Mouse (Mus musculus) lung, embryonic 16.5 days (tissue): ENCODE results near the gene Afg1l. TPM values are rescaled to one million over a fixed set of nuclear protein-coding genes. Genes with fewer than 3 reads are reported as not detected.

Experiments
- ATAC-seq: fragments of 200-750 bp; cut with Nextera tagmentation; 2 replicates; pipeline ENCODE4 v1.8.0; 2017; ENCODE audit warnings: low read depth, mild to moderate bottlenecking, moderate library complexity
- H3K27ac ChIP-seq: fragments of 300-500 bp; sonication (generic); 2 replicates; pipeline ENCODE4 v1.5.1; 2014; ENCODE audit warnings: mild to moderate bottlenecking, control low read depth, low read length
- H3K27me3 ChIP-seq: fragments of 300-500 bp; sonication (generic); 2 replicates; pipeline ENCODE4 v1.6.1; 2014; ENCODE audit warnings: low read depth, low read length, mixed read lengths; ENCODE audit not compliant: control insufficient read depth, insufficient read depth
- H3K36me3 ChIP-seq: fragments of 300-500 bp; sonication (generic); 2 replicates; pipeline ENCODE4 v1.6.1; 2014; ENCODE audit warnings: low read length; ENCODE audit not compliant: control insufficient read depth, insufficient read depth
- H3K4me1 ChIP-seq: fragments of 300-500 bp; sonication (generic); replicated peaks from 2 replicates; pipeline ENCODE4 v1.6.1; 2014; ENCODE audit warnings: low read length, mixed read lengths; ENCODE audit not compliant: control insufficient read depth, insufficient read depth
- H3K4me2 ChIP-seq: fragments of 300-500 bp; sonication (generic); 2 replicates; pipeline ENCODE4 v1.6.1; 2014; ENCODE audit warnings: low read depth, low read length, control low read depth
- H3K4me3 ChIP-seq: fragments of 300-500 bp; sonication (generic); 2 replicates; pipeline ENCODE4 v1.5.1; 2014; ENCODE audit warnings: mild to moderate bottlenecking, low read length, control low read depth
- H3K9ac ChIP-seq: fragments of 300-500 bp; sonication (generic); 2 replicates; pipeline ENCODE4 v1.6.1; 2014; ENCODE audit warnings: low read length, control low read depth
- H3K9me3 ChIP-seq: fragments of 300-500 bp; sonication (generic); 2 replicates; pipeline ENCODE4 v1.6.1; 2016; ENCODE audit warnings: low read length; ENCODE audit not compliant: control insufficient read depth
- WGBS: fragments of 180-500 bp; shearing (Covaris S2); extraction: QIAGEN DNeasy Blood & Tissue Kit; methylation state at CpG from one replicate; pipeline ENCODE4 v1.1.7; 2014; 5-methylcytosine and 5-hydroxymethylcytosine counted together
- polyA plus RNA-seq: library from polyadenylated mRNA; unstranded; fragments of >200 nt; fragmentation: Nextera tagmentation; extraction: Ambion mirVana; gene quantifications from 2 replicates; pipeline ENCODE4 v1.2.1, GENCODE M21; 2015

Afg1l gene
- polyA plus RNA-seq, 1 experiment from 2014 or later: 9.6 TPM

DNA sequence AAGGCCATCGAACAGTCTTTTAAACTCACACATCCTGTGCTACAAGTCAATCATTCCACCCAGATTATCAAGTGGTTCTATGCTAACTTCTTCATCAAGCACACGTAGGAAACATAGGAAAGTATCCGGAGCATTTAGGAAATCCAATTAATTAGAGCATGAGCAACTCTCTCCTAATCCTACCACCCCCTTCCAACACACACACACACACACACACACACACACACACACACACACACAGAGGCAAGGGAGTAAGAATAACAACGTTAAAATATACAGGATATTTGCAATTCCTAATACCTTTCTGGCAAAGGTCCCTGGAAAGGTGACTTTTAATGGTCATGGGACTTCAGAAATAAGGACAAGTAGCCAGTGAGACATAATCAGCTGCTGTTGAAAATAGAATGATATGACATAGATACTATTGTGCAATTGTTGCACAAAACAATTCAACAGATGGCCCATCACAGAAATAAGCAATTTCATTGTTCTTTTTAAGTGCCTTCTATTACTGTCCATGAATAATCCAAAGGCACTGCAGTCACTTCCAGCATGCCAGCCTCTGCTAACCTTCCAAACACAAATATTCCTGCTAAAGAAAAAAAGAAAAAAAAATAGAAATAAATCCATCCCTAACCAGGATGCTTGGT, 62.4 kb downstream of the Afg1l start:
- Histone ChIP-seq H3K4me3 (no peak overlapping the region), H3K27me3 (no peaks in the 10 kb centered on the region), H3K27ac (no peak overlapping the region), H3K9ac (no peak overlapping the region), H3K4me2 (no peak overlapping the region), H3K9me3 (no peaks in the 10 kb centered on the region), H3K4me1 (peaks cover 5% of the 10 kb centered on the region; the same call in 1 of the 2 replicates), H3K36me3 (no peaks in the 10 kb centered on the region)
- ATAC-seq: no peak
- 71% methylated on average over 4 of the region's 4 CpGs for WGBS

GRCm38 (mm10) chr10:42410748-42411537, 67.4 kb downstream of the Afg1l start:
- Histone ChIP-seq H3K4me2 (no peak overlapping the region), H3K9me3 (no peaks in the 10 kb centered on the region), H3K9ac (no peak overlapping the region), H3K36me3 (peaks cover 2% of the 10 kb centered on the region; the same call in 1 of the 2 replicates), H3K27me3 (no peaks in the 10 kb centered on the region), H3K27ac (peak overlapping the region; percentile 11), H3K4me3 (no peak overlapping the region), H3K4me1 (peaks cover 8% of the 10 kb centered on the region; the same call in 1 of the 2 replicates)
- WGBS: 54% methylated on average over 6 of the region's 6 CpGs
- peak; percentile 78 for ATAC-seq

DNA sequence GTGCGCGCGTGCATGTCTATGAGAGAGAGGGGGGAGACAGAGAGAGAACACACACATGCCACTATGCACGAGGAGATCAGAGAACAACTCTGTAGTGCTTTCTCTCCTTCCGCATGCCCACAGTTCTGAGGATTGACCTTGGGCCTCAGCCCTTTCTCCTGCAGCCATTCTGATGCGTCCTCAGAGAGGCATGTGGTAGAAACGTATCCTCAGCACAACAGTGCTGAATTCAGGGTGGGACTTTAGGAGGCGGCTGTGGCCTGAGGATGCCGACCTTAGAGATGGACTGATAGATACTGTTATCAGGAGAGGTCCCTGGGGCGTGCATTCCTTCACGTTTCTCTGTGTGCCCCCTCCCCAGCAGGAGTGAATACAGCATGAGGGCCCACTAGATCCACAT, 87.9 kb downstream of the Afg1l start:
- no peaks in the 10 kb centered on the region for H3K27me3 ChIP-seq
- WGBS: 68% methylated on average over 11 of the region's 11 CpGs
- no peak overlapping the region for H3K27ac ChIP-seq
- H3K9ac ChIP-seq: no peak overlapping the region
- no peak overlapping the region for H3K4me3 ChIP-seq
- no peaks in the 10 kb centered on the region for H3K9me3 ChIP-seq
- H3K4me1 ChIP-seq: no peaks in the 10 kb centered on the region
- ATAC-seq: no peak
- no peak overlapping the region for H3K4me2 ChIP-seq
- H3K36me3 ChIP-seq: peaks cover 9% of the 10 kb centered on the region

DNA sequence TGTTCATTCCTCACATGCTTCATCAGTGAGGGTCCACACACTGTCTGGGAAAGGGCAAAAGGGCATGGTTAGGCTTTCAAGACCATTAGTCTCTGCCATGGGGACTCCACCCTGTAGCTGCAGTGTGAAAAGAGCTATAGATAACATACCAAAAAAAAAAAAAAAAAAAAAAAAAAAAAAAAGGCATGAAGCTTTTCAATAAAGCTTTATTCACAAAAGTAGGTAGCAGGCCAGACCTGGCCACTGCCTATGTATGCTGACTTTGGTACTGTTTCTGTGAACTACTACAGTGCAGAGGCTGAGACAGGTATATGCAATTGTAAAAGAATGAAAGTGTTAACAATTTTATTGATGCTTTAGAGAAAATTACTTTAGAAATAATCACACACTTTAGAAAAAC, 90.2 kb downstream of the Afg1l start:
- Histone ChIP-seq H3K27me3 (no peaks in the 10 kb centered on the region), H3K4me2 (no peak overlapping the region), H3K36me3 (no peaks in the 10 kb centered on the region), H3K9me3 (no peaks in the 10 kb centered on the region), H3K4me1 (no peaks in the 10 kb centered on the region), H3K9ac (no peak overlapping the region), H3K4me3 (no peak overlapping the region), H3K27ac (no peak overlapping the region)
- no peak for ATAC-seq

DNA sequence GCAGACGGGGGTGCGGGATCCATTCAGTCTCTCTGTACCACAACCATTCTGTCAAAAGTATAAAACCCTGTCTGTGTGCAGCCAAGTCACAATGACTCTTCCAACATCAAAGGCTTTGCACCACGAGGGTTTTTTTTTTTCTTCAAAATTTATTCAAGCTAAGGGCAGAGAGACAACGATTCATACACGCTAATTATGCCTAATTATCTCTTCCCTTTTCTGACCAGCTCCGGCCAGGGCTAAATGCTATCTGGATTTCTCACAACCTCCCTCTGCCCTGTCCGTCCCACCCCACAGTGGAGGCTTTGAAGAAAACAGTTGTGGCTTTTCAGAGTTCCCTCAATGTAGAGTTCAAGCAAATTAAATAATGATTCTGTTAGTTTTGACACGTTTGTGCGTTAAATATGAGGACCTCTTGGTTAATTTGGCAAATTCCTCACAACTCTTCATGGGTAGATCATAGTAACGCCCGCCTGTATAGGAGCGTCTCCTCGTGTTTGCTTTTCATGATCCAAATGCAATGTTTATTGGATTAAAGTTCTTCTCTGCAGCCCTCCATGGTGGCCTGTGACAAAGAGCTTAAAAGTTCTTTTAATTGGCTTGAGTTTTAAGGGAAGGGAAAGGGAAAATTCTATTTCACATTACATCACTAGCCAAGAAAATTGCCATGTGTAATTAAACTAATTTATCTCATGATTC, 93.3 kb downstream of the Afg1l start:
- Histone ChIP-seq H3K36me3 (no peaks in the 10 kb centered on the region), H3K27me3 (no peaks in the 10 kb centered on the region), H3K9ac (no peak overlapping the region), H3K4me2 (no peak overlapping the region), H3K4me3 (no peak overlapping the region), H3K9me3 (no peaks in the 10 kb centered on the region), H3K4me1 (no peaks in the 10 kb centered on the region), H3K27ac (no peak overlapping the region)
- ATAC-seq: no peak
- 75% methylated on average over 13 of the region's 13 CpGs for WGBS

DNA sequence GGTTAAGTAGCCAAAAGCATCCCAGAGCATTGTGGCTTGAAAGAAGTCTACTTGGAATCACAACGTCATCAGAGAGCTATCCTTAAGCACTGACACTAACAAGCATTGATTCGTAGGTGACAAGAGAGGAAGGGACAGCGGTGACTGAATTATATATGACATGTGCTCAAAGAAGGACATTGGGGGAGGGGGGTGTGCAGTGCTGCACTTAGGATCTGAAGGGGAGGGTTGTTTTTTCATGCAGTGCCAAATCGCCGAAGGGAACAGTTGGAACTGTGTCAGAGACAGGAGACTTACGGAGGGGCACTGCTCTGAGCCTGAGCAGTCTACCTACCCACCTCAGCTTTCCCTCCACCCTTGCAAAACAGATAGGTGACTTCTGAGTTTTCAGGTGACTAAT, 94.7 kb downstream of the Afg1l start:
- Histone ChIP-seq H3K27ac (no peak overlapping the region), H3K4me3 (no peak overlapping the region), H3K27me3 (no peaks in the 10 kb centered on the region), H3K4me2 (no peak overlapping the region), H3K9ac (no peak overlapping the region), H3K9me3 (no peaks in the 10 kb centered on the region), H3K4me1 (no peaks in the 10 kb centered on the region), H3K36me3 (no peaks in the 10 kb centered on the region)
- 55% methylated on average over 6 of the region's 6 CpGs for WGBS
- ATAC-seq: no peak

- Histone ChIP-seq H3K27ac (no peak overlapping the region), H3K4me2 (no peak overlapping the region), H3K9ac (no peak overlapping the region), H3K36me3 (no peaks in the 10 kb centered on the region), H3K9me3 (no peaks in the 10 kb centered on the region), H3K4me1 (no peaks in the 10 kb centered on the region), H3K4me3 (no peak overlapping the region), H3K27me3 (no peaks in the 10 kb centered on the region)
- ATAC-seq: no peak
- WGBS: 85% methylated on average over 10 of the region's 10 CpGs
Observed at GRCm38 (mm10) chr10:42364216-42364615, 114.1 kb downstream of the Afg1l start.

GRCm38 (mm10) chr10:42355980-42356379, 122.4 kb downstream of the Afg1l start:
- Histone ChIP-seq H3K9ac (no peak overlapping the region), H3K36me3 (no peaks in the 10 kb centered on the region), H3K4me2 (no peak overlapping the region), H3K4me1 (no peaks in the 10 kb centered on the region), H3K9me3 (no peaks in the 10 kb centered on the region), H3K27me3 (no peaks in the 10 kb centered on the region), H3K4me3 (no peak overlapping the region), H3K27ac (no peak overlapping the region)
- WGBS: 54% methylated on average over 3 of the region's 3 CpGs
- ATAC-seq: no peak

- Histone ChIP-seq H3K9me3 (no peaks in the 10 kb centered on the region), H3K36me3 (no peaks in the 10 kb centered on the region), H3K27ac (no peak overlapping the region), H3K9ac (no peak overlapping the region), H3K4me3 (no peak overlapping the region), H3K4me2 (no peak overlapping the region), H3K4me1 (peaks cover 5% of the 10 kb centered on the region; the same call in 1 of the 2 replicates), H3K27me3 (no peaks in the 10 kb centered on the region)
- ATAC-seq: peak; percentile 31; the same call in 1 of the 2 replicates
- WGBS: 26% methylated on average over 5 of the region's 5 CpGs
Observed at GRCm38 (mm10) chr10:42347986-42348385, 130.4 kb downstream of the Afg1l start.
